Mouse (Mus musculus): ENCODE data around the gene Cox5a.

The Cox5a gene

DNA sequence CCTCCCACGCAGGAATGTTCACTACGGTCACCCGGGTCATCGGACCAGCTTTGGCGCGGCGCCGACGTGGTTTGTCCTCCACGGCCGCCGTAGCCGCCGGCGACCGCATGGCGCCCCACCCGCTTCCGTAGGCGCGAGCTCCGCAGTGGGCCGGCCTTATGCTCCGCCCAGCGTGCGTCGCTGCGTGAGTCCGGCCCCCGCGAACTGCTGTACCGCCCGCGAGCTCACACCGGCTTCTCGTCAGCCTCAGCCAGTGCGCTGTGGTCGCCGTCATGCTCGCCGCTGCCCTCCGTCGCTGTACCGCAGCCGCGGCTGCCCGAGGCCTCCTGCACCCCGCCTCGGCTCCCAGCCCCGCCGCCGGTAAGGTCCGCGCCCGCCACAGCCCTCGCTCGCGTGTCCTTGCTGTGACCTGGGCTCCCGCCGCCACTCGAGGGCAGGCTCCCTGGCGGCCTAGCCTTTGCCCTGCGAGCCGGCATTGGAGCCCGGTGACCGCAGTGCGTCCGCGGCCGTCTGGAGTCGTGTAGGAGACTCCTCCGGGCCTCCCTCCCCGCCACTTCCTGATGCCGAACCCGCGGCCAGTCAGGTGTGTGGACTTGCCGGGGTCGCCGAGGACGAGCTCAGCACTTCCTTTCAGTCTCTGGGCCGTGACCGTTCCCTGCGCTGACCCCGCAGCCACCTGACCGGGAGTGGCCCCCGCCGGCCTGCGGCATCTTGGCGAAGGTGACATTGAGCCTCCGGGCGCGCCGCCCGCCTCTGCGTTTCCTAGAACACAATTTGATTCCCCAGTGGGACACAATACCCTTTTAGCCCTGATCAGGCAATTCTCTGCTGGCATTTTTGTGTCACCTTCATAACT, at the start of gene Cox5a:
Cox5a (plus strand) TSS at position 219 of the 856 bp plus-strand sequence.
- DNase-seq (ENCODE audit: low spot score in 2 of 2), result peak; percentile 84 to 91

DNA sequence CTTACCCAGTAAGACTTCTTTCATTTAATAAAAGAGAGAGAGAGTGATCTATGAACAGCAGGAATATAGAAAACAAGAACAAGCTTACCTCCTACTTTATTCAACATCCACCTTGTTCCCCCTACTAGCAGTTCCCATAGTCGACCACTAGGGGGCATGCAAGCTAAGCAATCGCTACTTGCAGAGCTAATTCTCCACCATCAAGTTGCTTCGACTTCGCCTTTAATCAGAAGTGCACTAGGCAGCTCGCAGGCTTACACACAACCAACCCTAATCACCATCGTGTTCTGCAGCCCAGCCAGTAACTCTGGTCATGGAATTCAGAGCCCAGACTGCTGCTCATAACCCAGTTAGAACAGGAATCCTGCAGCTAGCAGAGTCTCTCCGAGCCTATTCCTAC, 35.3 kb upstream of the Cox5a start:
- peak; percentile 70 to 82 for DNase-seq (ENCODE audit: low spot score in 2 of 2)

DNA sequence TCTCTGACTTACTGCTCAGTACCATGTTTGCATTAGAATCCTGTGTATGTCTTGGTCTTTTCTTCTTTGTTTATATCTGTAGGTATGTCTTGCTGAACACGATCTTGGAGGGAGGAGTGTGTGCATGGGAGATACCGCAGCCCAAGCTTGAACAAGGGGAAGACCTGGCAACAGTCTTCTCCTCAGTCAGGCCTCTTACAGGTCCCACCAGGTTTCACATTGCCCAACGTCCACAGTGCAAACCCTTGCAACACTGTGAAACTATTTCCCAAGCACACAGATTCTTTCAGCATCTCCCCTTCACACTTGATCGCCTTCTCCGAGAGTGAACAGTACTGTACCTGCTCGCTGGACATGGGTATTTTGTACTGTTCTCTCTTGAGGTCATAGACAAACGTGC, 33.3 kb upstream of the Cox5a start:
- no peak for DNase-seq (ENCODE audit: low spot score in 2 of 2)

DNA sequence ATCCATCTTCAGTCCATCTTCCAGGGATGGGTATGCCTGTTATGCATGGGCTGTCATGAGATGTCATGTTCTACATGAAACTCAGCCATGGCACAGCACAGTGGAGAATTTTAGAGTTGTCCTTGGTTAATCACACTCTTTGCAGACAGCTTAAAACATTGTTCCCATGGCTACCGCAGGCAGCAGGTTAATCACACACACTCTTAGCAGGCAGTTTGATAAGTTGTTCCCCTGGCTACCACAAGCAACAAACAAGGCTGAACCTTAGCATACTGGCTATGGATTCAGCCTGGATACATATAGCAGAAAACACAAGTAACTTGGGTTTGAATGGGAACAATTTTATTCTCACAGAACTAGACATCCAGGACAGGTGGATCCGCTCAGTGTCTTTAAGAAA, 27.5 kb upstream of the Cox5a start:
- DNase-seq (ENCODE audit: low spot score in 2 of 2), result no peak

DNA sequence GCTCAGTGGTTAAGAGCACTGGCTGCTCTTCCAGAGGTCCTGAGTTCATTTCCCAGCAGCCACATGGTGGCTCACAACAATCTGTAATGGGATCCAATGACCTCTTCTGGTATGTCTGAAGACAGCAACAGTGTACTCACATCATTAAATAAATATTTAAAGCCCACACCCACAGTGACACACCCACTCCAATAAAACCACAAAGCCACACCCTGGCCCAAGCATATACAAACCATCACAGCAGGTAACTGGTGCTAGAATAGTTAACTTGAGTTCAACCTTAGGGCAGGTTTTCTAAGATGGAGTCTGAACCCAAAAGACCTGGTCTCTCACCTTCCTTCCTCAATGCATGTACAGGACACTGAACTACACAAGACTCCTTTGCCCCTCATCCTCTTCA, 26.1 kb upstream of the Cox5a start:
- DNase-seq (ENCODE audit: low spot score in 2 of 2), result no peak

DNA sequence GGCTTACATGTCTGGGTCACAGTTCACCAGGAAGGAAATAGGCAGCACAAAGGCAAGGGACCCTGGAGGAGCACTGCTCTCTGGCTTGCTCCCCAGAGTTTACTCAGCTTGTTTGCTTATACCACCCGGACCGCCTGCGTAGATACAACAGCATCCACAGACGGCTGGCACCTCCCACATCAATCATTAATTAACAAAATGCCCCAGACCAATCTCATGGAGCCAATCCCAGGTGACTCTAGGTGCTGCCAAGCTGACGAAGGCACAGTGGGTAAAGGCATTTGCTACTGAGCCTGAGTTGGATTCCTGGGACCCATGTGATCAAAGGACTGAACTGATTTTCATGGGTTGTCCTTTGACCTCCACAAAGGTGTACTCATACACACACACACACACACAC, 23.8 kb upstream of the Cox5a start:
- no peak for DNase-seq (ENCODE audit: low spot score in 2 of 2)

DNA sequence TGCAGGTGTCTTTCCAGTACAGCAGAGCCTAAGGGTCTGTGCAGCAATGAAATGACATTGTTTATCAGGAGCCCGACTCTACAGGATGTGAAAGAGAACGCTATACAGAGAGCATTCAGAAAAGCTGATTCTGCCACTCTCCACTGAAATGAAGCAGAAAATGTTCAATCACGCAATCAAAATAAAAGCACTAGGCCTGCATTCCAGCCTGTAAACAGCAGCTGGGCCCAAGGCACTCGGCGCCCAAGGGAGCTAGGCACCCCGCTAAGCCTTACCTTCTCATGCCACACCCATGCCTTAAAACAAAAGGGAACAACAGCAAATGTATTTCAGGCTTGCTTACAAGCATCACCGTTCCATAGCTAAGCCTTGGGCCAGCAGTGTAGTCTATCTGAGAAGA, 22.5 kb upstream of the Cox5a start:
- DNase-seq (ENCODE audit: low spot score in 2 of 2), result no peak

DNA sequence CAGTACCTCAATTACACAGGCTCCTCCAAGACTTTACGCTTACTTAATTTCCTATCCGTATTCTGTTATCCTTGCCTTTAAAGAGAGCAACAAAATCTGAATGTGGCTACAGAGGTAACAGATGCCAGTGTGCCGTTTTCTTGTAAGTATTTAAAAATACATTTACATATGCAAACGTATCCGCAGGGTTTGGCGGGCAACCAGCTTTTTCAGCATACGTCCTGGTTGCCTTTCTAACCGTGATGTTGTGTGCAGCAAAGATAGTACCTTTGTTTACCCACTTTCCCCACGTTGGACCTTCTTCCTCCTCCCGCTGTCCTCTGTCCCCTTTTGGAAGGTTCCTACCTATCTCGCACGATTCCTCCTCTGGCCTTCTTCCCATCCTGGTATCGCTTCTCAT, 19.6 kb upstream of the Cox5a start:
- peak in 1 of 2 experiments; percentile 18 for DNase-seq (ENCODE audit: low spot score in 2 of 2)

DNA sequence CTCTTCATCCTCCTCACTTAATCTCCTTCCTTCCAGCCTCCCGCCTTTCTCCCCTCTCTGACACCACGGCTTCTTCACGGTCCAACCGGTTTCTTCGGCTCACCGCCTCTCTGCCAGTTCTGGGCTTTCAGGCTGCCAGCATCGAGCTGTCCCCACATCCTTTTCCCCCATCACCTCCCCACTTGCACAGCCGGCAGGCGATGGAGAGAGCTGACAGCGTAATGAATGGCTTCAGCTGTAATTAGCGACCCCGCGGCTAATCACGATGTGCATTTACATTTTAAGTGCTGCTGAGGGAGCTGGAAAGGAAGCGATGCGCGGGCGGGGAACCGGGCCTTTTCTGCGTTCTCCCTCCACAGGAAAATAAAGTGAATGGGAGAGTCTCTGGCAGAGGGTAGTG, 19.2 kb upstream of the Cox5a start:
- peak; percentile 18 to 50 for DNase-seq (ENCODE audit: low spot score in 2 of 2)

DNA sequence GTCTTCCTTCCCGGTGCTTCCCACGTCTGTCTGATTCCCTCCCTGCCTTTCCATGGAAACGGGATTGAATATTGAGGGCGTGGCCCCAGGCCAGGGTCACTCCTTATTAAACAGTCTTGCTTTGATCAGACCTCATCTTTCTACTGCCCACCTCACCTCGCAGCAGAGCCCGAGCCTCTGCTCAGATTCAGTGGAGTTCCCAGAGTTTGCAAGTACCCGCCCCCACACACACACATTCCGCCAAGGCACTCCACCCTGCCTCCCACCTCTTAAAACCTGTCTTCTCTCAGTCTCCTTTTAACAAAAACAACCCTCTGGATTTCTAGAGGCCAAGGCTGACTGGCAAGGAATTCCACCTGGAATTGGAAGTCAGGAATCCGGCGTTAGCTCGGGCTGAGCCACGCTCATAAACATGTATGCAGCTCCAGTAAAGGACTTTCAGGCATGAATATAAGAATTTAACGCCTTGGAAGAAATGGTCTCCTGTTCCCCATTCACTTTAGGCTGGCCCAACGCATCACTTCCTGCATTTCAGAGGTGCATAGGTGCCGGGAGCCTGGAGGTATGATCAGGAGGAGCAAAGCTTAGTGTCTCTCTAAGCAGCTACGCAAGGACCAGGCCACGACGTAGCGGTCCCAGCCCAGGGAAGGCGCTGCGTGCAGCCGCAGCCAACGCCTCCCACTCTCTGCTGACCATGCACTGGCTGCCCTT, 18.0 kb upstream of the Cox5a start:
- no peak for DNase-seq (ENCODE audit: low spot score in 2 of 2)

DNA sequence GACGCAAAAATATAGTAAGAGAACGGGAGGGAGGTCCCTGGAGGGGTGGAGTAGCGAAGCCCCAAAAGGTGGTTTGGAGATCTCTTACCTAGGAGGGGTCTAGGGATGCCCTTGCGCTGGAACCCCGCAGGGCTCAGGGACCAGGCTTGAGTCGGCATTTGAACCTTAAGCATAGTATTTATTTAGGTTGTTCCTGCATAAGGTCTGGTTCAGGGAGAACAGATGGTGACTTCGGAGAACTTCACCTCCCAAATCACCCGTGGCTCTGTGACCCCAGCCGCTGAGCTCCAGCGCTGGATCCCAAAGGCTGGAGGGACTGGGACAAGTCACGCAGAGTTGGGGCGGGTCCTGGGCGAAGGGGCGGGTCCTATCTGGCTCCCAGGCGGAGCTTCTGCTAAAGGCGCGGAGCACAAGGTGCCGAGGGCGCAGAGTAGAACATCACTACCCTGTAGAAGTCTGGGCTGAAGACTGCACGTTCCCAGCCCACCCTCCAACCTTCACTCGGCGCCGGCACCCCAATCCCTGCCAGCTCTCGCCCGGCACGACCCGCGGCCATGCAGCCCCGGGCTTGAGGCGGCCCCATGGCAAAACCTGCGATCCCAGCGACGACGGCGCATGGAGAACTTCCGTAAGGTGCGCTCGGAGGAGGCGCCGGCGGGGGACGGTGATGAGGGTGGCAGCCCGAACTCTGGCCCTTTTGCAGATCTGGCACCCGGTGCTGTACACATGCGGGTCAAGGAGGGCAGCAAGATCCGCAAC, 17.3 kb upstream of the Cox5a start, which contains the start of gene Rpp25:
Rpp25 (plus strand) TSS at position 405 of the 759 bp plus-strand sequence.
- DNase-seq (ENCODE audit: low spot score in 2 of 2), result peak; percentile 36 to 46

DNA sequence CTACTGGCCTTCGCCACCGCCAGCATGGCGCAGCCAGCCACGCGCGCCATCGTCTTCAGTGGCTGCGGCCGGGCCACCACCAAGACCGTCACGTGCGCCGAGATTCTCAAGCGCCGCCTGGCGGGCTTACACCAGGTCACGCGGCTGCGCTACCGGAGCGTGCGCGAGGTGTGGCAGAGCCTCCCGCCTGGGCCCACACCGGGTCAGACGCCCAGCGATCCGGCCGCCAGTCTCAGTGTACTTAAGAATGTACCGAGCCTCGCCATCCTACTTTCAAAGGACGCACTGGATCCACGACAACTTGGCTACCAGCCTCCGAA, 16.7 kb upstream of the Cox5a start:
- DNase-seq (ENCODE audit: low spot score in 2 of 2), result peak in 1 of 2 experiments; percentile 56

DNA sequence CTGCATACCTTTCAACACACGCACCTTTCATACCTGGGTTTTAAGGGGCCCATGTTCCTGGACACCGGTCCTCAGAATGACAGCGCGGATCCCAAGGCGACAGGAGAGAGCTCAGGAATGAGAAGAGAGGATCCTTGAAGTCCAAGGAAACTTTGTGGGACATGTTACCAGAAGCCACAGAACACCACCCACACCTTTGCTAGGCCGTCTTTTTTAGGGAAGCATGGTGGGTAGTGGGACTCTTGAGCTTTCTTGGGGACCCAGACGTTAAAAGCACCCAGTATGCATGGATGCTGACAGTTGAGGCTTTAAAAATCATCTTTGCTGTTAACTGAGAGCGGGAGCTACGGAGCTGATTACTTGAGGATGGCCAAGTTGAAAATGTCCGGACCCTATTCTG, 16.2 kb upstream of the Cox5a start:
- DNase-seq (ENCODE audit: low spot score in 2 of 2), result no peak

DNA sequence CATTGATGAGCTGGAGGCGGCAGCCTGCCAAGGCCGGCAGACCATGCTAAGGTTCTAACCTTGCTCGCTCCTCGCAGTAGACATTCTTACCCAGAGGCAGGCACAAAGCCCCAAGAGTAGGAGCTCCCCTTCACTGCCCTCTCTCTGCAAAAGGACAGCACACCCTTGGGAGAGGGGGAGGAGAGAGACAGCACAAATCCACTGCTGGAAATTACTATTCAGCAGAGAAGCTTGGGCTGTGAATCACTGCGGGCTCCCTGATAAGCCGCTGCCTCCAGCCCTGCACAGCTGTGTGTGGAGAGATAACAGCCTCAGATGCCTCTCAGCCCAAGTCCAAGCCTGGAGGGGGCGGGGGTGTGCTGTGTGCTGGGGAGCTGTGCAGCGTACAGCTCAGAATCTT, 15.4 kb upstream of the Cox5a start:
- peak; percentile 42 to 49 for DNase-seq (ENCODE audit: low spot score in 2 of 2)

DNA sequence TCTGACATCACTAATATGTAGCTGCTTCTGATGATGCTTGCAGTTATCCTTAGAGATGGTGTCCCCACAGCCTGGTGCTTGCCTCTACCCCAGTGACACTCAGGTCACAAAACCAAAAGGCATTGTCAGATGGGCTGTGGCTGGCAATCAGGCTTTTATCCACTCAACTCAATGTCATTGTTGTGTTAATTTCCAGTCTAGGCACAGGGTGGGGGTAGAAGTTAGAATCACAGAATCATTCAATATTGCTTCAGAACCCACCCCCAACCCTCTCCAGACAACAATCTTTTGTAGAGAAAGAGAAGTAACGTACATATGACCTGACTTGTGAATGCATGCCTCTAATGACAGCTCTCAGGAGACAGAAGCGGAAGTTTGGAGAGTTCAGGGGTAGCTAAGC, 10.5 kb upstream of the Cox5a start:
- DNase-seq (ENCODE audit: low spot score in 2 of 2), result no peak

DNA sequence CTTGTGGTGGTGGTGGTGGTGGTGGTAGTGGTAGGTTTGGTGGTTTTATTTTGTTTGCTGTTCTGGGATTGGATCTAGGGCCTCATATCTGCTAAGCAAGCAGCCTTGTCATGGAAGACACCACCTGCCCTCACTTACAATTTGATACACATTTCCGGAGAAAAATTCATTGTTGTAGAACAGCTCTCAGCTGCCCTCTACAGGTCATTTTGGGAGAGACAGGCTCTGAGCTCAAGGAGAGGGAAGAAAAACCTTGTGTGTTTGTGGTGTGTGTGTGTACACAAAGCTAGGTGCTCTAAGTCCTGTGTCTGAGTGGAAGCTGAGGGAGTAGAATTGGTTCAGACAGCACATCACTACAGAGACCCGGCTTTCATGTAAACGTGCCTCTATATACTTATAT, 4.0 kb upstream of the Cox5a start:
- DNase-seq (ENCODE audit: low spot score in 2 of 2), result peak; percentile 45 to 58

DNA sequence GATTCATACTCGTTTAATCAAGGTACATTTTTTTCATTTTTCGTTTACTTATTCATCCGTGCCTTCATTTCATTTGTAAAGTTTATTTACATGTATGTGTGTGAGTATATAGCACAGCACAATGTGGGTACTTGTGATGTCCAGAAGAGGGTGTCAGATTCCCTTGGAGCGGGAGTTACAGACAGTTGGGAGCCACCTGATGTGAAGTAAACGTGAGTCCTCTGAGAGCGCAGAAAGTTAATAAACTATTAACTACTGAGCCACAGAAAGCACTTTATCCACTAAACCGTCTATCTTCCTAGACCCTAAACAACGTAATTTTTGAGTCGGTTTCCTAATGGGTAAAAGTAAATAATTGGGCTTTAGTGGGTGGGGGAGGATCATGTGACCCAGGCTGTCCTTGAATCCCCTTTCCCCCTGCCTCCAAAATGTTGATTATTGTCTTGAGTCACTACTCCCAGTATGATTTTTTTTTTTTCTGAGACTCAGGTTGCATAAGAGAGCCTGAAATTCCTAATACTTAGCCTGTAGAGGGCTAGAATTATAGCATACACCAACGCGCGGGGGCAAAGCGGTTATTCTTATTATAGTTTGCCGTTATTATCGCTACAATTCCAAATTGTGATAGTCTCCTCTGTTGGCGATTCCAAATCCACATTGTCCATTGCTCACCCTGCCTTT, 559 bp upstream of the Cox5a start:
- DNase-seq (ENCODE audit: low spot score in 2 of 2), result no peak

DNA sequence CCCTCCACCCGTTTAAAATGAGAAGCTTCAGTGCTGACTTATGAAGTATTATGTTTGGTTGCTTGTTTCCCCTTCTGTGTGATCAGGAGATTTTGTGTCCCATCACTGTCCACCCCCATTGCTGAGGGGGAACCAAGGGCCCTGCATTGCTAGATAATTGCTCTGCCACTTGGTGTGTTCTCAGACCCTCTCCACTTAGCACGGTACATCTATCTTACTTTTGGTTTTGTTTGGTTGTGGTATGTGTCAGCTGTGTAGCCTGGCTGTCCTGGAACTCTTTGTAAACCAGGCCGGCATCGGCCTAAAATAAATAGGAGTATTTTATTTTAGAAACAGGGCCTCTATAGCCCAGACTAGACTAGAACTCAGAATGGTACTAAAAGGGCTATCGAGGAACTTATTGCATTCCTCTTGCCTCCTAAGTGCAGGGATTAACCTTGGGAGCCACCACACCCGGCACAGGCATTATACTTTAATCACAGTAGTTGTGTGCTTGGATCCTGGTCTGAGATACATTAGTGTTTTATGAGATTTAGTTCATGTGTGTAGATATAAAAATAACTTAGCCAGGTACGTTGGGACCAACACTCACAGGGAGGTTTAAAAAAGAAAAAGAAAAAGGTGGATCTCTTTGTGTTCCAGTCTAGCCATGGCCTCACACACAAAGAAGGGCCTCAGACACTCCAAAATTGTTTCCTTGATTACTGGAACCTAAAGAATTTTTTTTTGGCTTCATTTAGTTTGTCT, 1.2 kb downstream of the Cox5a start:
- no peak for DNase-seq (ENCODE audit: low spot score in 2 of 2)

DNA sequence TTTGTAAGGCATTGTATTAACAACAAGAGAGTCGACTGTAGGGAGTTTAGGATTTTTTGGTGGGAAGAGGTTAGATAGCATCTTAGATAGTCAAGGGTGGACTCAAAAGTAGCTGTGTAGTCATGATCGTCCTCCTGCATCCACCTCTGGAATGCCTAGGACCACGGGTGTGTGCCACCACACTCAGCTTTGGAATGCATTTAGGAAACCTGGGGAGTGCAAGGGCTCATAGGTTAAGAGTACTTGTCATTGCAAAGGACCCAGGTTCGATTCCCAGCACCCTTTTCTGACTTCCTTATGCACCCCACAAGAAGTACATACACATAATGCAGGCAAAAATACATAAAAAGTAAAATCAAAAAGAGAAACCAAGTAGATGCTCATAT, 1.8 kb downstream of the Cox5a start:
- no peak for DNase-seq (ENCODE audit: low spot score in 2 of 2)

DNA sequence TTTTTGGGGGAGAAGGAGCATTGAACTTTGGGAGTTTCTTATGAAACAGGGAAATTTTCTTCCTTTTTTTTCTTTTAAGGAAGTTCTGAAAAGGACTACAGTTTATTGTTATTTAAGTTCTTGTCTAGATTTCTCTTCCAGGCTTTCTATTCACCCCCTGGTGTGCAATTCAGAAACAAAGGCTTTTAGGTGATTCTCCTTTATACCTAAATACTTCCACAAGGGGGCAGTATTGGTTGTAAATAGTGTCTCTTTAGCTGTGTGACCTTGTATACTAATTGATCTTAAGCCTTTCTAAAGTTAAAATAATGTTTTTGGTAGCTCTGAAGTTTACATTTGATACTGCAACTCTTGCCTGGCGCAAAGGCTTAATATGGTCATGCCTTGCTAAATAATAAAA, 2.7 kb downstream of the Cox5a start:
- DNase-seq (ENCODE audit: low spot score in 2 of 2), result no peak

DNA sequence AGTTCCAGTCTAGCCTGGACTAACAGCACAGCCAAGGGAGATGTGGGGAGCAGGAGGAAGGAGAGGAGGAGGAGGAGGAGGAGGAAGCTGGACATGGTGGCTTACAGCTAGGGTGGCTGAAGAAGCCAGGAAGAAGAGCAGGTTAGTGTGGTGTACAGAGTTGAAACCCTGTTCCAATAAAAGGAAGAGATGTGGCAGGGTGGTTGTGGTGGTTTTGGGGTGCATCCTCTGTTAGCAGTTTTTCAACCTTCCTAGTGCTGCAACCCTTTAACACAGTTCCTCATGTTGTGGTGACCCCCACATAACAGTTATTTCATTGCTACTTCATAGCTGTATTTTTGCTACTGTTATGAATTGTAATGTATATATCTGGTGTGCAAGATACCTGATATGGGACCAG, 3.4 kb downstream of the Cox5a start:
- no peak for DNase-seq (ENCODE audit: low spot score in 2 of 2)

Measured in frontal cortex, postnatal 25 days (tissue).